Mouse (Mus musculus) ES-Bruce4 (cell line): ENCODE results near the gene Adam15. TPM values are rescaled to one million over a fixed set of nuclear protein-coding genes. Genes with fewer than 3 reads are reported as not detected.

Experiments used
- H3K27ac ChIP-seq: 2 replicates; pipeline ENCODE4 v1.5.1; 2012; ENCODE audit warnings: low read length, inconsistent platforms; ENCODE audit not compliant: insufficient read depth
- H3K27me3 ChIP-seq: 2 replicates; pipeline ENCODE4 v1.6.1; 2012; ENCODE audit warnings: mild to moderate bottlenecking, low read length, inconsistent platforms; ENCODE audit not compliant: control insufficient read depth, poor library complexity, insufficient read depth, severe bottlenecking
- H3K36me3 ChIP-seq: 2 replicates; pipeline ENCODE4 v1.6.1; 2012; ENCODE audit warnings: inconsistent platforms, mild to moderate bottlenecking, low read length, moderate library complexity; ENCODE audit not compliant: control insufficient read depth, poor library complexity, insufficient read depth, severe bottlenecking
- H3K4me1 ChIP-seq: one replicate; pipeline ENCODE4 v1.8.1; 2011; ENCODE audit warnings: low read length; ENCODE audit not compliant: control insufficient read depth, insufficient read depth
- H3K4me3 ChIP-seq: 2 replicates; pipeline ENCODE4 v1.5.1; 2011; ENCODE audit warnings: low read depth, mild to moderate bottlenecking, low read length
- H3K9ac ChIP-seq: 2 replicates; pipeline ENCODE4 v1.6.1; 2012; ENCODE audit warnings: low read depth, mild to moderate bottlenecking, inconsistent platforms; ENCODE audit not compliant: poor library complexity, severe bottlenecking
- H3K9me3 ChIP-seq: replicated peaks from 2 replicates; pipeline ENCODE4 v1.6.1; 2012; ENCODE audit warnings: mild to moderate bottlenecking, low read length, inconsistent platforms; ENCODE audit not compliant: control insufficient read depth, poor library complexity, insufficient read depth, severe bottlenecking
- CTCF ChIP-seq: IDR thresholded peaks from one replicate; pipeline ENCODE4 v1.8.1; 2011; ENCODE audit warnings: low read depth, low read length
- EP300 ChIP-seq: IDR thresholded peaks from 2 replicates; pipeline ENCODE4 v1.6.1; 2011; ENCODE audit warnings: low read depth, low read length; ENCODE audit not compliant: insufficient read depth
- POLR2A ChIP-seq: IDR thresholded peaks from one replicate; pipeline ENCODE4 v1.8.1; 2011; ENCODE audit warnings: low read length; ENCODE audit not compliant: insufficient read depth
- polyA plus RNA-seq: library from polyadenylated mRNA; stranded (reverse); fragments of >200 nt; gene quantifications from 2 replicates; pipeline ENCODE4 v1.2.4, GENCODE M21; 2011; ENCODE audit warnings: low read depth; ENCODE audit not compliant: missing spikeins, insufficient read depth, insufficient read length

Gene Adam15
- polyA plus RNA-seq, 1 experiment, result 25.2 TPM

DNA sequence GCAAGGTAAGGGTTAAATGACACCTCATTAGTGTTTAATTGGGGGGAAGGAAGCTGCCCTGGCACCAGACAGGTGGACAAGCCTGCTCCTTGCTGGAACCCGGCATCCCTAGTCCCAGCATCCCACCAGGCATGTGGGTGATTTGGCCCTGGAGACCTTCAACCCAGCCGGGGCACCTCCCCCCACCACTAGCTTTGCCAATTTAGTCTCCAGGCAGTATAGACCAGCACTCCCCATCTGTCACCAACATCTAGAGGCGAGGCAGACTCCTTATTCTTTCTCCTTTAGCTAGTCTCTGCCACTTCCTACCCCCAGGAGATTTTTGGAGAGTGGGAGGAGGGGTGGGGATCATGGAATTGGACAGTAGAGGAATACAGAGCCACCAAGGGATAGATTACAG is 19.4 kb downstream of the Adam15 start:
- Histone ChIP-seq H3K27me3 (no peaks in the 10 kb centered on the region), H3K27ac (no peak overlapping the region), H3K4me3 (no peak overlapping the region), H3K9me3 (no peaks in the 10 kb centered on the region), H3K4me1 (peaks cover 14% of the 10 kb centered on the region), H3K36me3 (0 out of 2 replicates have a peak, but pooled peaks cover 6% of the 10 kb centered on the region), H3K9ac (no peak overlapping the region)
- TF ChIP-seq CTCF, result no peak
- TF ChIP-seq EP300, result no peak
- no peak for TF ChIP-seq POLR2A

DNA sequence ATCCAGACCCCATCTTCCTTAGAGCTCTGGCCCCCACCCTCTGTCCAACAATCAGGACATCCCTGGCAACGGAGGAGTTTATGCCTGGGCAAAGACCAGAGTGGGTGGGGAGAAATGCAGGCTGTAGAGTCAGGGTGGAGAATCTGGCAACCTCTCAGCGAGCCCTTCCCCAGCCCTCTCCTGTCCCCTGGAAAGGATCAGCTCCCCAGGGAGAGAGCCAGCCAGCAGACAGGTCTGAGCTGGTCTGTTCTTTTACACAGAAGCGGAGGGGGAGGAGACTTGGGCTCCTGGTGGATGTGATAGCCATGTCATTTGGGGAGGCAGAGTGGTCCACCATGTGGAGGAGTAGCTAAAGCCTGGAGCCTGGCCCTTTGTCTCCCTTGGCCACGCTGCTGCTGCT is 21.2 kb downstream of the Adam15 start:
- TF ChIP-seq POLR2A, result peak; percentile 21
- TF ChIP-seq EP300, result peak; percentile 75; the same call in 1 of the 2 replicates
- TF ChIP-seq CTCF, result no peak
- H3K27ac ChIP-seq, result peak overlapping the region; percentile 44

DNA sequence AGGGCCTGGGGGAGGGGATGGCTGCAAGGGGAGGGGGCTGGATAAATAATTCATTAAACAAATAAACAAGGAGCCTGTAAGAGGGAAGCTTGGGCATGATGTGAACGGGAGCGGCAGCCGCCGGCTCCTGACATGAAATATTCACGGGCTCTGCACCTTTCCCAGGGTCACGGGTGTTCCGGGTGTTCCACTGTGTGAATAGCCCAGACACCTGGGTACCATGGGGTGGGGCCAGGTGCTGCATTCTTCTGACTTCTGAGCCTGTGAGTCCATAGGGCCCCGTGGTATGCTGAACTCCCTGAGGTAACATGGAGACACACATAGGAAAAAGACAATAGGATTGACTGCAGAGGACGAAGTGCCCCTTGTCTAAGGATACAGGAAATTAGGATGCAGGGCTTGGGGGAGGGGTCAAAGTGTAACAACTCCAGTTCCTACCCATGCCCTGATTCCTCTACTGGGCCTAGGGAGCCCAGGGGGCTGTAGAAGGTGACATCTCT is 22.4 kb downstream of the Adam15 start:
- peak overlapping the region; percentile 44 for H3K27ac ChIP-seq
- TF ChIP-seq EP300 (no peak), POLR2A (no peak), CTCF (no peak)
- peaks cover 11% of the 10 kb centered on the region for H3K4me1 ChIP-seq
- H3K27me3 ChIP-seq, result no peaks in the 10 kb centered on the region
- peak overlapping the region; percentile 44; the same call in 1 of the 2 replicates for H3K9ac ChIP-seq
- H3K36me3 ChIP-seq, result no peaks in the 10 kb centered on the region
- H3K4me3 ChIP-seq, result no peak overlapping the region
- H3K9me3 ChIP-seq, result no peaks in the 10 kb centered on the region

More for the DNA sequence above, 21.2 kb downstream of the Adam15 start:
- Histone ChIP-seq H3K9ac (peak overlapping the region; percentile 44; the same call in 1 of the 2 replicates), H3K27me3 (no peaks in the 10 kb centered on the region), H3K4me1 (peaks cover 14% of the 10 kb centered on the region), H3K4me3 (no peak overlapping the region), H3K36me3 (0 out of 2 replicates have a peak, but pooled peaks cover under 1% of the 10 kb centered on the region), H3K9me3 (no peaks in the 10 kb centered on the region)

DNA sequence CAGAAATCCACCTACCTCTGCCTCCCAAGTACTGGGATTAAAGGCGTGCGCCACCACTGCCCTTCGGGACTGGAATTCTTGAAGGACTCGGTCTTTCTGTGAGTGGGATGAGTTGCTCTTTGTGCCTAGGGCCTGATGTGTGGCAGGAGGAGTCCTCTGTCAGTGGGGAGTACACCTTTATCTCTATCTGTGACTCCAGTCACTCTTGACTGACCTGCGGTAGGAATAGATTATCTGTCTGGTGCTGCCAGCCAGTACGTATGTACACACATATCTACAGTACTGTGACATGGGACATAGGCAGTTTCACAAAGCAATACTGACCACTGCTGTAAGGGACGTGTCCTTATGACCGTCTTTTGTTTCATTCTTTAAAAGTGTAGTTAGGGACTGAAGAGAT is 23.9 kb downstream of the Adam15 start:
- peaks cover 11% of the 10 kb centered on the region for H3K4me1 ChIP-seq
- peaks cover 10% of the 10 kb centered on the region for H3K27me3 ChIP-seq
- H3K9ac ChIP-seq, result no peak overlapping the region
- H3K36me3 ChIP-seq, result no peaks in the 10 kb centered on the region
- H3K4me3 ChIP-seq, result no peak overlapping the region
- no peak overlapping the region for H3K27ac ChIP-seq
- no peak for TF ChIP-seq CTCF
- no peaks in the 10 kb centered on the region for H3K9me3 ChIP-seq

GRCm38 (mm10) chr3:89322514-89323165 is 27.2 kb downstream of the Adam15 start, which contains the start of gene Efna3:
Gene Efna3, minus strand, starts transcription at chr3:89322965.
- Histone ChIP-seq H3K4me1 (peaks cover 3% of the 10 kb centered on the region), H3K9me3 (no peaks in the 10 kb centered on the region), H3K9ac (peak within 1 kb of the TSS; percentile 30), H3K36me3 (no peaks in the 10 kb centered on the region), H3K27ac (no peak within 1 kb of the TSS), H3K27me3 (peaks cover 17% of the 10 kb centered on the region), H3K4me3 (peak within 1 kb of the TSS; percentile 62)
- TF ChIP-seq CTCF (no peak), POLR2A (no peak), EP300 (no peak)

DNA sequence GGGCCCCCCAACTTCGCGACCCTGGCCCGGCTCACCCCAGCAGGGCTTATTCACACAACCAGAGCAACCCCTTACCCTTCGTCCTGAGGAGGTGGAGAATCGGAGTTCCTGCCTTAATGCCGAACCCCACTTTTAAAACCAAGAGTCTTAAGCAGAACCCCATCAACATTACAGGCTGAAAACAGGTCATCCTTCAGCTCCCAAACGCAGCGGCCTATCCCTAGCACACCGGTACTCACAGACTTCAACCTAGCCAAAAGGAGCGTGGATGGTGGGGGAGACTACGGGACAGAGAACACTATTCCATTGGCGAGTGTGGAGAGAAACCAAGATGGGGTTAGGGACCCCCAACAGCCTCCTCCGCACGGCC is 27.7 kb downstream of the Adam15 start:
- Histone ChIP-seq H3K4me1 (peaks cover 2% of the 10 kb centered on the region), H3K36me3 (no peaks in the 10 kb centered on the region), H3K4me3 (peak overlapping the region; percentile 62), H3K27ac (no peak overlapping the region), H3K27me3 (peaks cover 17% of the 10 kb centered on the region), H3K9me3 (no peaks in the 10 kb centered on the region), H3K9ac (peak overlapping the region; percentile 30)
- TF ChIP-seq POLR2A (no peak), CTCF (no peak), EP300 (no peak)
